Mouse (Mus musculus) hindlimb bud, embryonic 11.5 days (tissue): ENCODE data around the gene Vmn2r96.
"Not testable (repeated sequence)": the region's sequence is repeated elsewhere in the genome, so short reads cannot be mapped to it uniquely, and the experiment has no call there.

Source experiments
- DNase-seq: peaks from one replicate; pipeline ENCODE4 v3.0.0-alpha.2; 2012; ENCODE audit warnings: low read depth, low spot score; ENCODE audit errors: extremely low spot score

Vmn2r96 gene

DNA sequence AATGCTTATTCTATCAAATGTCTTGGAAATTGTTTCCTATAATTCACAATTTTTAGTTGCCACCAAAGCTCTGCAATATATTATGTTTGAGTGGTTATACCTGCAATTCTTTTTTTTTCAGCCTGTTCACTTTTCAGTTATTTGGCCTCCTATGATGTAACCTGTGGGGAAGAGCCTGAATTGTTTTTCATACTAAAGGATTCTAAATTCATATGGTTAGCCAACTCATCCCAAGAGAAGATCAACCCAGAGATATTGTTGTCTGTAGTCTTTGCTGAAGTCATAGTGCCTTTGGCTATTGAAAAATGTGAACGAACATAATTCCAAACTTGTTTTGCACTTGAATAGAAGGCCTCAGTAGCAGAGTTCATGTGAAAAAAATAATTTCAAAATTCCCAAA lies at the start of gene Vmn2r96:
Vmn2r96 (plus strand) TSS at position 301 of the 400 bp plus-strand sequence.
- DNase-seq = not testable (repeated sequence)

DNA sequence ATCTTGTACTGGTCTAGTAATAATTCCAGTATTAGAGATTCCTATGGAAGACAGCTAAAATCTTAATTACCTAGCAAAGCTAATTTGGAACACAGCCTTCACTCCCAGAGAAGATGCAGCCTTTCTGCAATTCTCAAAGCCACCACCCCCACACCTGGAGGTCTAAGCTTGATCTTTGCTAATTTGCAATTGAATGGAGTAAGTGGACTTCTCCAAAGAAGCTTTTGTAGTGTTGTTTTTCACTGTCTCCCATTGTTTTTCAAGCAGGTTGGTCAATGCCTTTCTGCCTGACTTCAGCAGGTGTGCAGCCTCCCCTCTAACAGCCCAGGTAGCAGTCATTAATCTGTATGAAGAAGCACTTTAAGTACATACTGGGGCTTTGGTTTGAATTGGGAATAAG lies 49.6 kb upstream of the Vmn2r96 start:
- DNase-seq = no peak

DNA sequence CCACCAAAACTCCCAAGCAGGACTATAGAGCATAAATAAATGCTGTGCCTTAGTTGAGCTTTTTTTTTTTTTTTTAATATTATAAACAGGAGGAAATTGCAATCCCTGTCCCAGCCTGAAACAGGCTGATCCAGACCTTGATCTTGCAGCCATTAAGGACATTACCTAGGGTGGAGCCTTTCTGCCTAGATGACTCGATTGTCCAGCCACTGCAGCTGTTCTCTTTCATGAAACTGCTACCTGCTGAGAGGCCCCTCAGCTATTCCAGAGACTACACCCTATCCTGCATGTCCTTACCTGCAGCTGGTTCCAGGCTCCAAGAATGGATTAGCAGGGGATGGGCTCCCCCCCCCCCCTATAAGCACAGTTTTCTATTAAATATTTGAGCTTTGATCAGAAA lies 49.0 kb upstream of the Vmn2r96 start:
- DNase-seq = no peak

DNA sequence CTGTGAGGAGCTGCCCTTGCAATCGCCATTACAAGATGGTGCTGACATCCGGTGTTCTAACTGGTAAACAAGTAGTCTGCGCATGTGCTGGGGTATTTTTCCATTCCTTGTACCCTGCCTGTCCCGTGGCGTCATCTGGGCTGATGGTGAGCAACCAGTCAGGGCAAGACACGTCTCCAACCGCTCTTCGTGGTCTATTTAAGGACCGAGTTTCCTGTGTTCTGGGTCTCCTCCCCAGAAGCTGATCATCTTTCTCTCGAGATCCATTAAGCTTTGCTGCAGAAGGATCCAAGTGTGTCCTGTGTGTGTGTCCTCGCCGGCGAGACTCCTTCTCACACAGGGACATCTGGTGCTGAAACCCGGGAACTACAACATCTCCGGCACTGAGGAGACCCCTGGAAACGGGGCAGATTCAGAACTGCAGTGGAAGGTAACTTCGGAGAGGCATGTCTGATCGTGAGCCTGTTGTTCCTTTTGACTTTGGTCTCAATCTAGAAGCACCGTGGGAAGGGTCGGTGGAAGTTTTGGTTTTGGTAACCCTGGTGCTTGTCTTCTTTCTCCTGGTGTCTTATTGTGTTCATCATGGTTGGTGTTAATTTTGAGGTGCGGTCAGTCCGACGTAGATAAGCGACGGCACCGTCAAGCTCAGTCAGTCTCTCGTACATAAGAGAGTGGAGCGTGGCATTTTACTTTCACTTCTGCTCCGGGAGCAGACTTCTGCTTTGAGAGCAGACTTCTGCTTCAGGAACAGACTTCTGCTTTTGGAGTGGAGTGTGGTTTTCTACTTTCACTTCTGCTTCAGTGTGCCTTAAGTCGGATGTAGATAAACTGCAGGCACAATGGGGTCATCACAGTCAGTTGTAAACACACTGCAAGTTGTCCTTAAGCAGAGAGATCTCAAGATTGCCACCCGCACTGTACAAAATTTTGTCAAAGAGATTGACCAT lies 14.5 kb upstream of the Vmn2r96 start:
- not testable (repeated sequence) for DNase-seq

DNA sequence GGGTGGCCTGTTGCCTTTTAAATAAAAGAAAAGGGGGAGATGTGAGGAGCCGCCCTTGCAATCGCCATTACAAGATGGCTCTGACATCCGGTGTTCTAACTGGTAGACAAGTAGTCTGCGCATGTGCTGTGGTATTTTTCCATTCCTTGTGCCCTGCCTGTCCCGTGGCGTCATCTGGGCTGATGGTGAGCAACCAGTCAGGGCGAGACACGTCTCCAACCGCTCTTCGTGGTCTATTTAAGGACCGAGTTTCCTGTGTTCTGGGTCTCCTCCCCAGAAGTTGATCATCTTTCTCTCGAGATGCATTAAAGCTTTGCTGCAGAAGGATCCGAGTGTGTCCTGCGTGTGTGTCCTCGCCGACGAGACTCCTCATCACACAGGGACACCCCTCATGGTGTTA lies 6.8 kb upstream of the Vmn2r96 start:
- not testable (repeated sequence) for DNase-seq

DNA sequence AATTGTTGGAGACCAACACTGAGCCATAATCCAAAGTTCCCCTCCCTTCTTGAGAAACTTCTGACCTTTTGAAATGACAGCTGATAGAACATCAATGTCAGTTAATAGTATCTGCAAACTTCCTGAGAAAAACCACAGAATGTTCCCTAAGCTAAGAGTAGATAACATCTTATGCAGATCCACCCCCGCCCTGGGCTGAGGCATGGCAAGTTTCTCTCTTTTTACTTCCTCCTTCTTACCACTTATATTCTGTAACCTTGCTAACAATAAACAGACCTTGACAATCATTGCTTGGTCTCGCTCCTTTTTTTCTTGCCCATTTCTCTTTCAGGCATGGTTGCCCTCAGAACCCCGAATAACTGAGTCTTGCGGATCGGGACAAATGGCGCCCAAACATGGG lies 42.2 kb downstream of the Vmn2r96 start:
- DNase-seq = not testable (repeated sequence)

DNA sequence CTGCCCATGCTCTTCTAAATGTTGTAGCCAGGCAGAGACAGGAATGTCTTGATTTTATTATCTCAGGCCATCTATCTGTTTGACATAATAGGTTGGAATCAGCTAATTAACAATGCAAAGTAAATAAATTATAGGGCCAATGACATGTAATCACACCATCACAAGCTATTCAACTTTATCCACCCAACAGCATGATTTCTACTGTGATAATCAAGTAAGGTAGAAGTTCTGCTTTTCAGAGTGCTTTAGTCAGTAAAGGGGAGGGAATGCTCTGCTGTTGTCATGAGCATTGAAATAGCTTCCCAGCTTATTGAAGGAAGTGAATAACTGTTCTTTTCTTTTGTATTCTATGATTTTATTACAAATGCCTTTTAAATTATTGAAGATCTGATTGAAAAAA lies 53.6 kb downstream of the Vmn2r96 start:
- no peak for DNase-seq
